Mouse (Mus musculus) heart, embryonic 10.5 days (tissue): ENCODE data around the gene Myt1l. TPM values are rescaled to one million over a fixed set of nuclear protein-coding genes. Genes with fewer than 3 reads are reported as not detected.

Experiments
- DNase-seq: peaks from one replicate; pipeline ENCODE4 v3.0.0-alpha.2; 2017; ENCODE audit warnings: low spot score
- H3K27ac ChIP-seq: fragments of 300-500 bp; sonication (generic); 2 replicates; pipeline ENCODE4 v1.5.1; 2016; ENCODE audit warnings: mild to moderate bottlenecking
- H3K27me3 ChIP-seq: fragments of 300-500 bp; sonication (generic); 2 replicates; pipeline ENCODE4 v1.6.1; 2016; ENCODE audit warnings: mild to moderate bottlenecking; ENCODE audit not compliant: poor library complexity, insufficient read depth, severe bottlenecking
- H3K36me3 ChIP-seq: fragments of 300-500 bp; sonication (generic); 2 replicates; pipeline ENCODE4 v1.6.1; 2016; ENCODE audit warnings: mild to moderate bottlenecking, moderate library complexity
- H3K4me1 ChIP-seq: fragments of 300-500 bp; sonication (generic); 2 replicates; pipeline ENCODE4 v1.6.1; 2016; ENCODE audit warnings: mild to moderate bottlenecking
- H3K4me3 ChIP-seq: fragments of 300-500 bp; sonication (generic); 2 replicates; pipeline ENCODE4 v1.5.1; 2016; ENCODE audit warnings: mild to moderate bottlenecking, moderate library complexity
- H3K9me3 ChIP-seq: fragments of 300-500 bp; sonication (generic); 2 replicates; pipeline ENCODE4 v1.6.1; 2016; ENCODE audit warnings: mild to moderate bottlenecking, moderate library complexity
- WGBS: fragments of 180-500 bp; shearing (Covaris S2); methylation state at CpG from one replicate; pipeline ENCODE4 v1.1.7; 2016; 5-methylcytosine and 5-hydroxymethylcytosine counted together
- polyA plus RNA-seq: library from polyadenylated mRNA; unstranded; fragments of >200 nt; fragmentation: Nextera tagmentation; extraction: Ambion mirVana; gene quantifications from 2 replicates; pipeline ENCODE4 v1.2.1, GENCODE M21; 2016

Gene Myt1l
- polyA plus RNA-seq, 1 experiment from 2014 or later = not detected

DNA sequence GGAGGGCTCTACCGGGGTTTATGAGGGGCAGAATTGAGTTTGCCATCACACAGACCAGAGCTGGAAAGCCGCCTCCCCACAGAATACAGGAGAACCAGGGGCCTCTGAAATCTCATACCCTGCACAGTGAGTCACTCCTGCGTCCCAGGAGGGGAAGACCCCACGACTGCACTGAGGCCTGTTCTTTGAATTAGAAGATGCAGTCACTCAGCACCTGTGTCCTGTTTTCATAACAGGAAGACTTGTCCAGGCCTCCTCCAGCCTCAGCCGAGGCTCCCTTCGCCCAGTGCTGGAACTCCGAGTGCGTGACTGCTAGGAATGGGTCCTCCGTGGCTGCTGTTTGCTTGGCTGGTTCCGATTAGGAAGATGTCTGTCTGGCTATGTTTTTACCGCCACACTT, 425.8 kb downstream of the Myt1l start:
- no peak for DNase-seq

GRCm38 (mm10) chr12:29954464-29954863, 426.3 kb downstream of the Myt1l start:
- Histone ChIP-seq H3K27ac (peak overlapping the region; percentile 56; the same call in 1 of the 2 replicates), H3K4me1 (peaks cover 56% of the 10 kb centered on the region), H3K27me3 (no peaks in the 10 kb centered on the region), H3K4me3 (no peak overlapping the region), H3K36me3 (peaks cover 3% of the 10 kb centered on the region), H3K9me3 (no peaks in the 10 kb centered on the region)
- 83% methylated on average over 3 of the region's 3 CpGs for WGBS
- no peak for DNase-seq

More for the DNA sequence above, 425.8 kb downstream of the Myt1l start:
- H3K9me3 ChIP-seq = no peaks in the 10 kb centered on the region
- peaks cover 58% of the 10 kb centered on the region for H3K4me1 ChIP-seq
- H3K36me3 ChIP-seq = peaks cover 3% of the 10 kb centered on the region
- H3K27ac ChIP-seq = peak overlapping the region; percentile 56; the same call in 1 of the 2 replicates
- 55% methylated on average over 11 of the region's 11 CpGs for WGBS
- H3K4me3 ChIP-seq = no peak overlapping the region
- no peaks in the 10 kb centered on the region for H3K27me3 ChIP-seq

DNA sequence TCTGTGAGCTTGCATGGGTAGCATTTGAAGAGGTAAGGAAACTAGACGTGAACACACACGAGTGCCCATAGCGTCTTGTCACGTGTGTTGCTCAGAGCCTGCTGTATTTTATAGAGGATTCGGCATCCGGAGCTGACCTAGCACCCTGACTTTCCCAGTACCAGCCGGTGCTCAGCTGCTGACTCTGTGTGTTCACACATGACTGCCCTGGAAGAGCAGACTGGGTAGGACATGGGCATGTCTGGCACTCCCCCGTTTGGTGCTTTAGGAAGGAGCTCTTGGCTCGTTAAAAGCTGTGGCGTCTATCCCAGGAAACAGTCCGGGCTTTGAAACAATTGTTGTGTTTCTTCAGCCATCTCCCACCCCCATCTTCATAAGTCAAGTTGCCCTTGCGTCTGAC, 428.8 kb downstream of the Myt1l start:
- DNase-seq = no peak
- no peak overlapping the region for H3K4me3 ChIP-seq
- 79% methylated on average over 12 of the region's 12 CpGs for WGBS
- no peaks in the 10 kb centered on the region for H3K27me3 ChIP-seq
- no peak overlapping the region for H3K27ac ChIP-seq
- peaks cover 70% of the 10 kb centered on the region for H3K4me1 ChIP-seq
- H3K36me3 ChIP-seq = no peaks in the 10 kb centered on the region; the same call in 1 of the 2 replicates
- no peaks in the 10 kb centered on the region for H3K9me3 ChIP-seq

DNA sequence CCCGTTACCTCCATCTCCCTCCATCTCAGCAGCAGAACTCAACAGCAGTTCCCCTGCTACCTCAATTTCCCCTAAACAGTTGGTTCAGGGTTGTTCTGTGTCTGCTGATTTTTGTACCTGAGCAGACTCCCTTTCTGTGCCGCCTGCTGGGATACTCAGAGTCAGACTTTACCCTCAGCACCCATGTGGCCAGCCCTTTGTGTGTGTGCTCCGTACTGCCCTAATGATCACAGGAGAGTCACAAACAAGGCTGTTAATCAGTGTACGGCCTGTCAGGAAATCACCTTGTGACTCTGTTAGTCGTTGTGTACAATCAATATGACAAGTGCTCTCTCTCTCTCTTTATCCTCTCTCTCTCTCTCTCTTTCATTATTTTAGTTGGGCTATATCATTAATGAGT, 430.5 kb downstream of the Myt1l start:
- Histone ChIP-seq H3K27ac (no peak overlapping the region), H3K4me3 (no peak overlapping the region), H3K36me3 (peaks cover 6% of the 10 kb centered on the region), H3K27me3 (no peaks in the 10 kb centered on the region), H3K4me1 (peaks cover 53% of the 10 kb centered on the region), H3K9me3 (no peaks in the 10 kb centered on the region)
- 68% methylated on average over 5 of the region's 5 CpGs for WGBS
- no peak for DNase-seq

GRCm38 (mm10) chr12:29961041-29961440, 432.9 kb downstream of the Myt1l start:
- Histone ChIP-seq H3K9me3 (no peaks in the 10 kb centered on the region), H3K4me1 (peaks cover 57% of the 10 kb centered on the region), H3K36me3 (peaks cover 12% of the 10 kb centered on the region), H3K27me3 (no peaks in the 10 kb centered on the region), H3K27ac (0 out of 2 replicates have a peak overlapping the region, but pooled peaks have one; percentile 6), H3K4me3 (no peak overlapping the region)
- DNase-seq = no peak
- 79% methylated on average over 1 of the region's 1 CpGs for WGBS

- Histone ChIP-seq H3K27ac (no peak overlapping the region), H3K4me1 (peaks cover 29% of the 10 kb centered on the region)
- 85% methylated on average over 6 of the region's 6 CpGs for WGBS
These were observed 436.8 kb downstream of the Myt1l start for GRCm38 (mm10) chr12:29965016-29965415.

DNA sequence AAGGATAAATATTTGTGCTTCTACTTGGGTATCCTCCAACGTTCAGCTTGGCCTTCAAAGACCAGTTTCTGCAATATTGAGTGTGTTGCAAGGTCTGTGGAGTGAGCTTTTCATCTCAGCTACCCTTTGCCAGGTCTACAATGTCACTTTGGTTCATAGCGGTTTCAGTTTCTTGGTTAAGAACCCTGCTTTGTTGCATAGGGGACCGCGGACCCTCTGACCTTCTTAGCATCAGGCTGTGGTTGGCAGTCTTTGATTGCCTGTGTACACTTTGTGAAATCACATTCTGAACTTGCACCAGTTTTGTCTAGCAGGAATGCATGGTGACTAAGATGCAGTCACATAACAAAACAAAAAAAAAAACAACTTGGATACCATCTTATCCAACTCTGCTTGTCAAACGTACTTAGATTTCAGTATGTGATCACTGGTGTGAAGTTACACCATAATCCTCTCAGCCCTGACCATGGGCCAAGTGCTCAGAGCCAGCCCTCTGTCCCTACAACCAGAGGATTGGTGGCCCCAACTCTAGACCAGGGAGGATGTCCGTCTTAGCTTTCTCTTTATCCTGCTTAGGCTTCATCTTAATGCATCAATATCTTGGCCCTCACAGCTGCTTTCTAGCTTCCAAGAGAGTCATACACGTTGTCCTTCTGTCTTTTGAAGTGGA, 443.7 kb downstream of the Myt1l start:
- Histone ChIP-seq H3K9me3 (no peaks in the 10 kb centered on the region), H3K27me3 (no peaks in the 10 kb centered on the region), H3K4me1 (peaks cover 40% of the 10 kb centered on the region), H3K27ac (no peak overlapping the region), H3K36me3 (peaks cover 14% of the 10 kb centered on the region; the same call in 1 of the 2 replicates), H3K4me3 (no peak overlapping the region)
- WGBS = 77% methylated on average over 7 of the region's 7 CpGs
- no peak for DNase-seq

More at GRCm38 (mm10) chr12:29965016-29965415, 436.8 kb downstream of the Myt1l start:
- Histone ChIP-seq H3K9me3 (no peaks in the 10 kb centered on the region), H3K4me3 (no peak overlapping the region), H3K36me3 (peaks cover 14% of the 10 kb centered on the region; the same call in 1 of the 2 replicates), H3K27me3 (no peaks in the 10 kb centered on the region)
- DNase-seq = no peak

DNA sequence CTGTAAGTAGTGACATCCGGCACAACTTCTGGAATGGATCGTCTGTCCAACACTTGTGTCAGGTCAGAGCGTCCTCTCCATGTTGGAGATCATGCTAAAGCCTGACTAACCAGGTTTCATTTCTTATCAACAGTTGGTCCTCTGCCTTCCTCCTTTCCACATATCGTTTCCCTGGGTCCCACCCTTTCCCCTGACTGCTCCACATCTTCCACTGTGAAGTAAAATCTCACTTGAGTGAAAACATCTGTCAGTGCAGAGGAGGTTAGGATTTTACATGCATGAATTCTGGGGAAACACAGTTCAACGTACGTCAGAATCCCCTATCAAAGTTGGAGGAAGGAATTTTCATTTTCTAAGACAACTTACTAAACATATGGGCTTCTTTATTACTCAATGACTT, 444.3 kb downstream of the Myt1l start:
- H3K27ac ChIP-seq = no peak overlapping the region
- no peaks in the 10 kb centered on the region for H3K27me3 ChIP-seq
- peaks cover 40% of the 10 kb centered on the region for H3K4me1 ChIP-seq
- WGBS = 54% methylated on average over 6 of the region's 6 CpGs
- no peak for DNase-seq
- H3K4me3 ChIP-seq = no peak overlapping the region
- H3K36me3 ChIP-seq = peaks cover 17% of the 10 kb centered on the region
- H3K9me3 ChIP-seq = no peaks in the 10 kb centered on the region
